Mouse (Mus musculus) erythroblast, embryonic 14.5 days (primary cell): ENCODE measurements around the gene Grid2ip.

Experiments
- GATA1 ChIP-seq: IDR thresholded peaks from 2 replicates; pipeline ENCODE4 v1.6.1; 2012; ENCODE audit warnings: low read length, inconsistent platforms, mixed read lengths
- TAL1 ChIP-seq: IDR thresholded peaks from 3 replicates; pipeline ENCODE4 v1.6.1; 2012; ENCODE audit warnings: low read length, inconsistent platforms, mixed read lengths

DNA sequence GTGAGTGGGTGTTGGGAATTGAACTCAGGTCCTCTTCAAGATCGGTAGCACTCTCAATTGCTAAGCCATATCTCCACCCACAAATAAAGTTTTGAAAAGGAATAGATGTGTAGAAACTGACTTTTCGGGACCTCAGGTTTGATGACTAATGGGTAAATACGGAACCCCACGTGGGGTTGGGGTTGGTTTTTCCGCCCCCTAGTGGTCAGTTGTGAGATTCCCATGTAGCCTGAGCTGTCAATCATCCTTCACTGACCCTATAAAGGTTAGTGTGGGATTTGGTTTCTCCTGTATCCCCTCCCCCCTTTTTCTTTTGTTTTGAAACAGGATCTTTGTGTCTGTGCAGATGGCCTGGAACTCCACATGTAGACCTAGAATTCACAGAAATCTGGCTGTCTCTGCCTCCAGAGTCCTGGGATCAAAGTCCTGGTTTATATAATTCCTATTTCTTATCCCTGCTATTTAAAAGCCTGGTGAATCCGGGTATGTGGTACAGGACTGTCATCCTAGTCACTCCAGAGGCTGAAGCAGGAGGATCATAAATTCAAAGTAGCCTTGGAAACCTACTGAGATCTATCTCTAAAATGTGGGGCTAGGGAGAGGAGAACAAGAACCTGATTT lies 66.9 kb downstream of the Grid2ip start:
- TF ChIP-seq TAL1 (no peak), GATA1 (no peak)
